In the genomic region with DNA sequence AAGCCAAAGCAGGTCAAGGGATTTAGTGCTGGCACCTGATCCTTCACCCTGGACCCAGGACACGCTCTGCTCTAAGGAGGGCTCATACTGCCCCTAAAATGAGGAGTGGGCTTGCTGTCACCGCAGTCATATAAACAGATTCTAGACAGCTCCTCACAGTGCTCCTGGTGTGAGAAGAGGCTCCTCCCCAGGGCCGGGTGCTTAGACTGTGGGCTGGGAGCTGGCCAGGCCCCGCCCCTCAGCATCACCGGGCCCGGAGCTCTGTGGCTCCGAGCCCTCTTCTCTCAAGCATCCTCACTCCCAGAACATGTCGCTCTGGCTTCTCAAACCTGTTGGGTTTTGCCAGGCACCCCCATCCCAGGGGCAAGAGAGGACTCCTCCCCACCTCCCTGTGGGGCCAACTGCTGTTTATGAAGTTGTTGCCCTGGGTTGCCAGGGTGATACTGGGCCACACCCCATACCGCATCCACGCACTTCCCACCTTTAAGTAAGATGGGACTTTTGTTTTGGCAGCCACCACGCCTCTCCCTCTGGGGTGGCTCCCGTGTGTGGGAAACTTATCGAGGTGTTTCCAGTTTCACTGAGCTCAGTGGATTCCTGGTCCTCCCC, we compare ENCODE assay signal across 10 mouse cellular contexts.
A peak's percentile ranks its signal among the peaks of the same experiment; 100 is the strongest.
DNase-seq lines count a peak whose midpoint lies in the region; ATAC-seq lines count a peak whose summit lies in the region.
"Had no signal": no experiment of that assay in that cellular context is flagged by ENCODE, and none has a peak within 500 bp of the region (broad histone marks: within the 10 kb centered on the region; RNA-seq: fewer than 3 reads in every experiment).

No protein-coding gene starts in this region.

- H3K27me3 ChIP-seq in liver, embryonic 11.5 days (replicated peaks; ENCODE audit: control insufficient read depth, insufficient read depth, low read length): peaks cover 7% of the 10 kb centered on the region; the same call in 1 of the 2 replicates
- H3K27me3 ChIP-seq in embryonic facial prominence, embryonic 15.5 days: no peaks in the 10 kb centered on the region
- no peaks in the 10 kb centered on the region for H3K27me3 ChIP-seq in lung, embryonic 16.5 days (ENCODE audit: control insufficient read depth, insufficient read depth, low read depth, low read length)

- H3K9ac ChIP-seq in liver, embryonic 11.5 days (ENCODE audit: low read depth, low read length): no peak overlapping the region; the same call in 1 of the 2 replicates
- H3K9ac ChIP-seq in embryonic facial prominence, embryonic 15.5 days: no peak overlapping the region
- no peak overlapping the region for H3K9ac ChIP-seq in lung, embryonic 16.5 days (ENCODE audit: low read length)

- H3K4me3 ChIP-seq in liver, embryonic 11.5 days (ENCODE audit: low read depth, low read length): no peak overlapping the region
- H3K4me3 ChIP-seq in embryonic facial prominence, embryonic 15.5 days (replicated peaks): no peak overlapping the region
- no peak overlapping the region for H3K4me3 ChIP-seq in lung, embryonic 16.5 days (ENCODE audit: low read length)

- no peak overlapping the region for H3K4me2 ChIP-seq in liver, embryonic 11.5 days
- H3K4me2 ChIP-seq in embryonic facial prominence, embryonic 15.5 days (replicated peaks): no peak overlapping the region
- no peak overlapping the region for H3K4me2 ChIP-seq in lung, embryonic 16.5 days (ENCODE audit: low read depth, low read length)

- H3K36me3 ChIP-seq in liver, embryonic 11.5 days (ENCODE audit: control insufficient read depth, insufficient read depth, low read length): no peaks in the 10 kb centered on the region
- H3K36me3 ChIP-seq in embryonic facial prominence, embryonic 15.5 days: no peaks in the 10 kb centered on the region
- H3K36me3 ChIP-seq in lung, embryonic 16.5 days (ENCODE audit: control insufficient read depth, insufficient read depth, low read length): no peaks in the 10 kb centered on the region

- H3K4me1 ChIP-seq in liver, embryonic 11.5 days (replicated peaks; ENCODE audit: control insufficient read depth, insufficient read depth, low read length): peaks cover 10% of the 10 kb centered on the region
- peaks cover 49% of the 10 kb centered on the region for H3K4me1 ChIP-seq in embryonic facial prominence, embryonic 15.5 days
- H3K4me1 ChIP-seq in lung, embryonic 16.5 days (replicated peaks; ENCODE audit: control insufficient read depth, insufficient read depth, low read length): peaks cover 25% of the 10 kb centered on the region

- 17% methylated on average over 13 of the region's 13 CpGs for WGBS in liver, embryonic 11.5 days
- 19% methylated on average over 13 of the region's 13 CpGs for WGBS in embryonic facial prominence, embryonic 15.5 days
- 18% methylated on average over 13 of the region's 13 CpGs for WGBS in lung, embryonic 16.5 days

- intact Hi-C loops in gastrocnemius, postnatal 14 days (cut with DNase I; ENCODE audit: low total_unique reads): no loop called here

- H3K9me3 ChIP-seq in liver, embryonic 11.5 days (ENCODE audit: control insufficient read depth, low read length): no peaks in the 10 kb centered on the region
- no peaks in the 10 kb centered on the region for H3K9me3 ChIP-seq in embryonic facial prominence, embryonic 15.5 days (replicated peaks)
- no peaks in the 10 kb centered on the region for H3K9me3 ChIP-seq in lung, embryonic 16.5 days (ENCODE audit: control insufficient read depth, low read length)

- H3K27ac ChIP-seq in liver, embryonic 11.5 days (ENCODE audit: low read depth, low read length): no peak overlapping the region
- H3K27ac ChIP-seq in embryonic facial prominence, embryonic 15.5 days (replicated peaks): no peak overlapping the region
- H3K27ac ChIP-seq in lung, embryonic 16.5 days (ENCODE audit: low read length): no peak overlapping the region

- no peak for DNase-seq in liver, embryonic 11.5 days (ENCODE audit: low spot score)
- no peak for DNase-seq in liver
- peak; percentile 41 for DNase-seq in NIH3T3 (ENCODE audit: low read depth)
- DNase-seq in gastrocnemius, postnatal 14 days: no peak
- DNase-seq in gastrocnemius, adult 8-10 months (ENCODE audit: low spot score in 2 of 2): no peak
- no peak for DNase-seq in layer of hippocampus, postnatal 14 days (ENCODE audit: low spot score in 2 of 2)
- DNase-seq: adrenal gland, postnatal 14 days; cerebellum, adult 9-10 months had no signal

- 0 out of 2 replicates have a peak, but pooled peaks have one; percentile 31 for ATAC-seq in liver, embryonic 11.5 days (replicated peaks; ENCODE audit: low FRiP score)
- peak; percentile 39; the same call in 1 of the 2 replicates for ATAC-seq in embryonic facial prominence, embryonic 15.5 days (ENCODE audit: insufficient number of reproducible peaks, low FRiP score, low TSS enrichment, low read depth)
- 0 out of 2 replicates have a peak, but pooled peaks have one; percentile 29 for ATAC-seq in lung, embryonic 16.5 days (ENCODE audit: low read depth)
